Mouse (Mus musculus): ENCODE results near the gene Irx4. TPM values are rescaled to one million over a fixed set of nuclear protein-coding genes. Genes with fewer than 3 reads are reported as not detected.

Gene Irx4
- total and polyA plus RNA-seq, 3 experiments: not detected

DNA sequence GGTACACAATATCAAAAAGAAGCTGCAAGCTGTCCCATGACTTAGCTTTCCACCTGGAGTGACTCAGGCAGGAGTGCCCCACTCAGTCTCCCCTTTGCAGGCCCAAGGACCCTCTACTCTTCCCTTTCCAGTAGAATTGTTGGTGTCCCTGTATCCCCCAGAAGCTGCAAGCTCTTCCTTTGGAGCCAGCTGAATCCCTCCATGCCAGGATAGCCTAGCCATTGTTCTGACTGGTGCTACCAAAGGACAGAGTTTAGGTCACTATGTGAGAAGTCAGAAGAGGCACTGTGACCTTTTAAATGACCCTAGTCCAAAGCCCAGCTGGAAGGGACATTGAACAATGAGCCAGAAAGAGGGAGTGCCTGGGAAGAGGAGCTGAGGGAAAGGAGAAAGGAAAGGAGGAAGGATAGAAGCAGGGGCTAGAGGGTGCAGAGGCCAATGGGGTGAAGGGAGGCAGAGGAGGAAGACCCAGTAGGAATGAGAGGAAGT lies 12.6 kb downstream of the Irx4 start:
- H3K4me1 ChIP-seq (ENCODE audit: control insufficient read depth in 1 of 2, insufficient read depth in 2 of 2, low read length in 2 of 2): no peaks in the 10 kb centered on the region
- no peaks in the 10 kb centered on the region for H3K36me3 ChIP-seq (ENCODE audit: control insufficient read depth in 1 of 2, insufficient read depth in 2 of 2, low read length in 2 of 2)
- no peaks in the 10 kb centered on the region for H3K79me2 ChIP-seq (ENCODE audit: control insufficient read depth, insufficient read depth, low read length, poor library complexity)
- no peak overlapping the region for H3K27ac ChIP-seq (ENCODE audit: control insufficient read depth, low read depth, low read length)
- TF ChIP-seq MAFK (IDR thresholded peaks at IDR 0.05; ENCODE audit: borderline replicate concordance, low read depth, low read length): no peak
- no peak for TF ChIP-seq SMC3 (IDR thresholded peaks at IDR 0.05; ENCODE audit: low read depth, low read length)
- TF ChIP-seq EP300 (IDR thresholded peaks at IDR 0.05; ENCODE audit: low read depth in 1 of 2, low read length in 2 of 2): no peak
- no peak for TF ChIP-seq HCFC1 (IDR thresholded peaks at IDR 0.05; ENCODE audit: low read depth, low read length)
- no peak for TF ChIP-seq ELF1 (IDR thresholded peaks at IDR 0.05; ENCODE audit: low read depth, low read length)
- TF ChIP-seq ZMIZ1 (IDR thresholded peaks at IDR 0.05; ENCODE audit: low read depth, low read length): no peak
- TF ChIP-seq ZNF384 (IDR thresholded peaks at IDR 0.05; ENCODE audit: low read depth, low read length): no peak
- no peak for TF ChIP-seq TBP (IDR thresholded peaks at IDR 0.05; ENCODE audit: low read depth, low read length)
- TF ChIP-seq RAD21 (IDR thresholded peaks at IDR 0.05; ENCODE audit: low read depth, low read length): no peak
- no peaks in the 10 kb centered on the region for H3K27me3 ChIP-seq (ENCODE audit: control insufficient read depth in 1 of 2, insufficient read depth in 2 of 2, low read length in 2 of 2)
- no peak overlapping the region for H3K4me3 ChIP-seq (ENCODE audit: control insufficient read depth in 1 of 2, insufficient read depth in 1 of 2, low read depth in 2 of 2, low read length in 2 of 2)
- no peak overlapping the region for H3K9ac ChIP-seq (ENCODE audit: control insufficient read depth, low read depth, low read length, poor library complexity, severe bottlenecking)
- DNase-seq (ENCODE audit: low read depth, low spot score): no peak
- no peaks in the 10 kb centered on the region for H3K9me3 ChIP-seq (replicated peaks; ENCODE audit: insufficient read depth, low read length)

DNA sequence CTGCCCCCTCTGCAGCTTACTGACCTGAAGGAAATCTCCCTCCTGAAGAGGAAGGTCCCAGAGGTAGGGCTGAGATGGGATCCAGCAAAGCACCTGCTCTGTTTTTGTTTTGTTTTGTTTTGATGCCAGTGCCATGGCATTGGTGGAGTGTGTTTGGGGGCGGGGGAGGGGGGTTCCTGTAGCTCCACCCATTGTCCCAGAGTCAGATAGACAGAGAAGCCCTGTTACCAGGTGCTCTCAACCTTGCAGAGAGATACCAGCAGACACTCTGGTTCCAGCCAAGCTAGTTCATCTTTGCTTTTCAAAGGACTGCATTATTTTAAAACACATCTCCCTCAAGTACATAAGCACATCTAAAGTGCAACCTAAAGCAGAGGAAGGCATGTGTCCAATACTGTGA lies 13.3 kb downstream of the Irx4 start:
- Histone ChIP-seq H3K4me1 (ENCODE audit: control insufficient read depth in 1 of 2, insufficient read depth in 2 of 2, low read length in 2 of 2) (no peaks in the 10 kb centered on the region), H3K36me3 (ENCODE audit: control insufficient read depth in 1 of 2, insufficient read depth in 2 of 2, low read length in 2 of 2) (no peaks in the 10 kb centered on the region), H3K4me3 (ENCODE audit: control insufficient read depth in 1 of 2, insufficient read depth in 1 of 2, low read depth in 2 of 2, low read length in 2 of 2) (no peak overlapping the region), H3K9me3 (replicated peaks; ENCODE audit: insufficient read depth, low read length) (no peaks in the 10 kb centered on the region), H3K79me2 (ENCODE audit: control insufficient read depth, insufficient read depth, low read length, poor library complexity) (no peaks in the 10 kb centered on the region), H3K9ac (ENCODE audit: control insufficient read depth, low read depth, low read length, poor library complexity, severe bottlenecking) (no peak overlapping the region), H3K27me3 (ENCODE audit: control insufficient read depth in 1 of 2, insufficient read depth in 2 of 2, low read length in 2 of 2) (no peaks in the 10 kb centered on the region), H3K27ac (ENCODE audit: control insufficient read depth, low read depth, low read length) (no peak overlapping the region)
- TF ChIP-seq ZMIZ1 (IDR thresholded peaks at IDR 0.05; ENCODE audit: low read depth, low read length) (no peak), ZNF384 (IDR thresholded peaks at IDR 0.05; ENCODE audit: low read depth, low read length) (no peak)
- DNase-seq (ENCODE audit: low read depth, low spot score): no peak

GRCm38 (mm10) chr13:73277361-73277760 lies 17.1 kb downstream of the Irx4 start:
- Histone ChIP-seq H3K36me3 (ENCODE audit: control insufficient read depth in 1 of 2, insufficient read depth in 2 of 2, low read length in 2 of 2) (no peaks in the 10 kb centered on the region), H3K9ac (ENCODE audit: control insufficient read depth, low read depth, low read length, poor library complexity, severe bottlenecking) (no peak overlapping the region), H3K27ac (ENCODE audit: control insufficient read depth, low read depth, low read length) (no peak overlapping the region), H3K4me3 (ENCODE audit: control insufficient read depth in 1 of 2, insufficient read depth in 1 of 2, low read depth in 2 of 2, low read length in 2 of 2) (no peak overlapping the region), H3K9me3 (replicated peaks; ENCODE audit: insufficient read depth, low read length) (no peaks in the 10 kb centered on the region), H3K27me3 (ENCODE audit: control insufficient read depth in 1 of 2, insufficient read depth in 2 of 2, low read length in 2 of 2) (no peaks in the 10 kb centered on the region), H3K79me2 (ENCODE audit: control insufficient read depth, insufficient read depth, low read length, poor library complexity) (no peaks in the 10 kb centered on the region), H3K4me1 (ENCODE audit: control insufficient read depth in 1 of 2, insufficient read depth in 2 of 2, low read length in 2 of 2) (no peaks in the 10 kb centered on the region)
- DNase-seq (ENCODE audit: low read depth, low spot score): no peak
- TF ChIP-seq USF1 (IDR thresholded peaks at IDR 0.05; ENCODE audit: low read depth, low read length) (no peak), E2F4 (IDR thresholded peaks at IDR 0.05; ENCODE audit: borderline replicate concordance, low read depth, low read length) (no peak), ETS1 (IDR thresholded peaks at IDR 0.05; ENCODE audit: low read depth, low read length) (no peak), TAL1 (IDR thresholded peaks at IDR 0.05; ENCODE audit: low read length) (no peak), SIN3A (IDR thresholded peaks at IDR 0.05; ENCODE audit: low read length) (no peak), GABPA (IDR thresholded peaks at IDR 0.05; ENCODE audit: low read depth, low read length) (no peak)
